Mouse (Mus musculus) liver, embryonic 11.5 days (tissue): ENCODE measurements around the gene Syp. TPM values are rescaled to one million over a fixed set of nuclear protein-coding genes. Genes with fewer than 3 reads are reported as not detected.

ENCODE experiments used
- ATAC-seq: fragments of 200-750 bp; cut with Nextera tagmentation; replicated peaks from 2 replicates; pipeline ENCODE4 v1.8.0; 2017; ENCODE audit warnings: moderate number of reproducible peaks, mild to moderate bottlenecking, moderate TSS enrichment, moderate library complexity; ENCODE audit not compliant: low FRiP score
- DNase-seq: peaks from one replicate; pipeline ENCODE4 v3.0.0-alpha.2; 2017; ENCODE audit warnings: low spot score
- H3K27ac ChIP-seq: fragments of 300-500 bp; sonication (generic); 2 replicates; pipeline ENCODE4 v1.5.1; 2014; ENCODE audit warnings: mild to moderate bottlenecking, low read depth, low read length, control low read depth
- H3K27me3 ChIP-seq: fragments of 300-500 bp; sonication (generic); replicated peaks from 2 replicates; pipeline ENCODE4 v1.6.1; 2014; ENCODE audit warnings: low read length, mixed read lengths; ENCODE audit not compliant: control insufficient read depth, insufficient read depth
- H3K36me3 ChIP-seq: fragments of 300-500 bp; sonication (generic); 2 replicates; pipeline ENCODE4 v1.6.1; 2014; ENCODE audit warnings: mild to moderate bottlenecking, low read length, moderate library complexity, mixed read lengths; ENCODE audit not compliant: control insufficient read depth, insufficient read depth
- H3K4me1 ChIP-seq: fragments of 300-500 bp; sonication (generic); replicated peaks from 2 replicates; pipeline ENCODE4 v1.6.1; 2014; ENCODE audit warnings: low read length, mixed read lengths; ENCODE audit not compliant: control insufficient read depth, insufficient read depth
- H3K4me2 ChIP-seq: fragments of 300-500 bp; sonication (generic); 2 replicates; pipeline ENCODE4 v1.6.1; 2014; ENCODE audit warnings: mild to moderate bottlenecking, control low read depth, moderate library complexity
- H3K4me3 ChIP-seq: fragments of 300-500 bp; sonication (generic); 2 replicates; pipeline ENCODE4 v1.5.1; 2014; ENCODE audit warnings: low read depth, low read length, control low read depth
- H3K9ac ChIP-seq: fragments of 300-500 bp; sonication (generic); 2 replicates; pipeline ENCODE4 v1.6.1; 2014; ENCODE audit warnings: low read depth, low read length, control low read depth
- H3K9me3 ChIP-seq: fragments of 300-500 bp; sonication (generic); 2 replicates; pipeline ENCODE4 v1.6.1; 2016; ENCODE audit warnings: low read length, inconsistent platforms, mixed read lengths; ENCODE audit not compliant: control insufficient read depth
- WGBS: fragments of 180-500 bp; shearing (Covaris S2); extraction: QIAGEN DNeasy Blood & Tissue Kit; methylation state at CpG from one replicate; pipeline ENCODE4 v1.1.7; 2014; 5-methylcytosine and 5-hydroxymethylcytosine counted together
- polyA plus RNA-seq: library from polyadenylated mRNA; unstranded; fragments of >200 nt; fragmentation: Nextera tagmentation; extraction: Ambion mirVana; gene quantifications from 2 replicates; pipeline ENCODE4 v1.2.1, GENCODE M21; 2014

Gene Syp
- polyA plus RNA-seq, 1 experiment from 2014 or later, result 0.95 TPM

GRCm38 (mm10) chrX:7672739-7673138, 34.5 kb downstream of the Syp start:
- ATAC-seq (no peak), DNase-seq (no peak)
- Histone ChIP-seq H3K36me3 (no peaks in the 10 kb centered on the region), H3K27me3 (no peaks in the 10 kb centered on the region), H3K9ac (no peak overlapping the region), H3K4me3 (no peak overlapping the region), H3K4me1 (no peaks in the 10 kb centered on the region; the same call in 1 of the 2 replicates), H3K27ac (no peak overlapping the region), H3K4me2 (no peak overlapping the region), H3K9me3 (no peaks in the 10 kb centered on the region)
- 31% methylated on average over 6 of the region's 6 CpGs for WGBS

- Histone ChIP-seq H3K27me3 (no peaks in the 10 kb centered on the region), H3K9me3 (no peaks in the 10 kb centered on the region), H3K9ac (no peak overlapping the region; the same call in 1 of the 2 replicates), H3K4me2 (peak overlapping the region; percentile 66), H3K27ac (peak overlapping the region; percentile 19; the same call in 1 of the 2 replicates), H3K4me1 (no peaks in the 10 kb centered on the region; the same call in 1 of the 2 replicates), H3K4me3 (peak overlapping the region; percentile 34; the same call in 1 of the 2 replicates), H3K36me3 (no peaks in the 10 kb centered on the region)
- 28% methylated on average over 12 of the region's 12 CpGs for WGBS
- DNase-seq, result no peak
- no peak; the same call in 1 of the 2 replicates for ATAC-seq
Measured at GRCm38 (mm10) chrX:7673578-7674281, 35.5 kb downstream of the Syp start.

DNA sequence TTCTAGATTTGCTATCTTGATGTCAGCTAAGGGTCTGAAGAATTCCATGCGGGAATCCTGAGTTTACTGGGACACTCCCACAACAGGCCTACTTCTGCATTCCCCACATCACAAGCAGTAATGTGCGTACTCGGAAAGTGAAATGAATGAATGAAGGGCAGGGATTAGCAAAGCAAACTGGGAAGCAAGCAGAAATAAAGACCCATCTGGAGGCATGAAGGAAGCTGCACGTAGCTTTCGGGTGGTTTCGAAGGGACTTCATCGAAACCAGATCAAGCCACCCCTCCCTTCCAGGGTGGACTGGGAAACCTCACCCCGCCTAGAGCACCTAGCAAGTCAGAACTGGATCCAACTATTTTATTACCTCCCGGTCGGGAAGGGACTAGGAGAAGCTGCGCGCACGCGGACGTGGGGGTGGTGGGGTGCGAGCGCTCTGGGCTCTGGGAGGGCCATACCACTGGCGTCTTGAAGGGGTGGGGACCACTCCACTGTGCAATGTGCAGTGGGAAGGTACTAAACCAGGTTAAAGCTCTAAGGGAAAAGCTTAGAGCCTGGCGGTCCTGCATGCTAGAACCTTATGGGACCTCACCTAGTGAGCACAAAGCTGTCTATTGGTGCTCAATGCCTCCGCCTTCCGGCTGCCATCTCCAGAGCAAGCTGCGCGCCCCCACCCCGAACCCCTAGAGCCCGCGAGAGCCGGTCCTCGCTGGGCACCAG, 36.2 kb downstream of the Syp start:
- DNase-seq, result peak; percentile 45
- H3K4me2 ChIP-seq, result peak overlapping the region; percentile 66
- WGBS, result 17% methylated on average over 28 of the region's 28 CpGs
- no peaks in the 10 kb centered on the region; the same call in 1 of the 2 replicates for H3K4me1 ChIP-seq
- peak overlapping the region; percentile 53 for H3K9ac ChIP-seq
- H3K36me3 ChIP-seq, result no peaks in the 10 kb centered on the region
- no peaks in the 10 kb centered on the region for H3K9me3 ChIP-seq
- peak overlapping the region; percentile 32; the same call in 1 of the 2 replicates for H3K27ac ChIP-seq
- peak overlapping the region; percentile 34 for H3K4me3 ChIP-seq
- H3K27me3 ChIP-seq, result no peaks in the 10 kb centered on the region
- peak; percentile 29 for ATAC-seq

GRCm38 (mm10) chrX:7675001-7675380, 36.7 kb downstream of the Syp start:
- H3K9me3 ChIP-seq, result no peaks in the 10 kb centered on the region
- H3K9ac ChIP-seq, result peak overlapping the region; percentile 53
- no peaks in the 10 kb centered on the region for H3K27me3 ChIP-seq
- WGBS, result 25% methylated on average over 10 of the region's 10 CpGs
- DNase-seq (no peak), ATAC-seq (peak; percentile 7; the same call in 1 of the 2 replicates)
- H3K4me2 ChIP-seq, result peak overlapping the region; percentile 66
- no peaks in the 10 kb centered on the region; the same call in 1 of the 2 replicates for H3K4me1 ChIP-seq
- peak overlapping the region; percentile 34 for H3K4me3 ChIP-seq
- no peaks in the 10 kb centered on the region for H3K36me3 ChIP-seq
- H3K27ac ChIP-seq, result no peak overlapping the region

DNA sequence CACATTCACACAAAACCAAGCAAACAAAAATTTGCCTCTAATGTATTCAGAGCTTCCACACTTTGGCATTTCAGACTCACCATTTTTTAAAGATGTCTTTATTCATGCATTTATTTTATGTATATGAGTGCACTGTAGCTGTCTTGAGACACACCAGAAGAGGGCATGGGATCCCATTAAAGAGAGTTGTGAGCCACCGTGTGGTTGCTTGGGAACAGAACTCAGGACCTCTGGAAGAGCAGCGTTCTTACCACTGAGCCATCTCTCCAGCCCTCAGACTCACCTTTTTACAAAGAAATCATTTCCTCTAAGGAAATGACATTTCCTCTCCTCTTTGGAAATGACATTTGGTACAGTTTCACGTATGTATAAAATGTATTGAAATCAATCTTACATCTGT, 40.7 kb downstream of the Syp start:
- Histone ChIP-seq H3K27me3 (no peaks in the 10 kb centered on the region), H3K4me1 (no peaks in the 10 kb centered on the region), H3K9me3 (no peaks in the 10 kb centered on the region), H3K36me3 (no peaks in the 10 kb centered on the region), H3K4me3 (no peak overlapping the region), H3K9ac (no peak overlapping the region), H3K27ac (no peak overlapping the region), H3K4me2 (no peak overlapping the region)
- 41% methylated on average over 3 of the region's 3 CpGs for WGBS
- DNase-seq, result no peak
- no peak for ATAC-seq

DNA sequence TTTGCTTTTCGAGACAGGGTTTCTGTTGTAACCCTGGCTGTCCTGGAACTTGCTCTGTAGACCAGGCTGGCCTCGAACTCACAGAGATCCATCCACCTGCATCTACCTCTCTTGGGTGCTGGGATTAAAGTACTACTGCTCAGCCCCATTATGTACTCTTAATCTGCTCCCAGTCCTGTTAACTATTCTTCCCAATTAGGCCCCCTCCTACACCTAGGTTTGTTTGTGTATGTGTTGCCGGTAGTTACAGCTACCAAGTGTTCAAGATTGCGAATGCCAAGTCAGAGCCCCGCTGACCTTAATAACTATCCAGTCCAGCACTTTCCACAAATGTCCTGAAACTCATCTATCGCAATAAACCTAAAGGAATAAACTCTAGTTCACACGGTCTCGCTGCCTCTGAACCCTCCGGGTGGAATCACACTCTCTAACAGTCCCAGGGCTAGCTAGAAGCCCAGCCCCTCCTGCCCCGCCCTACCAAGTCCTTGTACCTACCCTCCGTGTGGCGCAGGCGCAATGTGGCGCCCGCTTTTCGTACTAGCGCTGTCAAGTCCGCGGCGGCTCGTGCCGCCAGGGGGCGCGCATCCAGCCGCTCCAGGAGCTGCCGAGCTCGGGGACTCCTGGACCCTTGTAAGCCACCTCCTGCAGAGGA, 41.3 kb downstream of the Syp start:
- Histone ChIP-seq H3K4me1 (no peaks in the 10 kb centered on the region), H3K9ac (no peak overlapping the region), H3K27ac (no peak overlapping the region), H3K4me2 (peak overlapping the region; percentile 61), H3K36me3 (no peaks in the 10 kb centered on the region), H3K4me3 (peak overlapping the region; percentile 29), H3K27me3 (no peaks in the 10 kb centered on the region), H3K9me3 (no peaks in the 10 kb centered on the region)
- peak; percentile 92 for ATAC-seq
- 13% methylated on average over 27 of the region's 27 CpGs for WGBS
- peak; percentile 81 for DNase-seq

GRCm38 (mm10) chrX:7680057-7680412, 41.8 kb downstream of the Syp start:
- H3K9ac ChIP-seq, result no peak overlapping the region
- ATAC-seq, result no peak
- peak overlapping the region; percentile 61 for H3K4me2 ChIP-seq

GRCm38 (mm10) chrX:7680864-7681263, 42.6 kb downstream of the Syp start, which contains the start of gene Magix:
Gene Magix, minus strand, starts transcription at chrX:7681251.
- DNase-seq (no peak), ATAC-seq (no peak)
- H3K4me3 ChIP-seq, result peak within 1 kb of the TSS; percentile 29
- peak within 1 kb of the TSS; percentile 61 for H3K4me2 ChIP-seq
- no peak within 1 kb of the TSS for H3K9ac ChIP-seq
- H3K36me3 ChIP-seq, result no peaks in the 10 kb centered on the region
- H3K9me3 ChIP-seq, result no peaks in the 10 kb centered on the region
- H3K27me3 ChIP-seq, result no peaks in the 10 kb centered on the region
- no peaks in the 10 kb centered on the region for H3K4me1 ChIP-seq
- WGBS, result 70% methylated on average over 14 of the region's 14 CpGs
- no peak within 1 kb of the TSS for H3K27ac ChIP-seq

More at GRCm38 (mm10) chrX:7680057-7680412, 41.8 kb downstream of the Syp start:
- H3K27ac ChIP-seq, result no peak overlapping the region
- WGBS, result 30% methylated on average over 12 of the region's 12 CpGs
- no peak for DNase-seq
- H3K27me3 ChIP-seq, result no peaks in the 10 kb centered on the region
- no peaks in the 10 kb centered on the region for H3K9me3 ChIP-seq
- no peaks in the 10 kb centered on the region for H3K36me3 ChIP-seq
- no peaks in the 10 kb centered on the region for H3K4me1 ChIP-seq
- peak overlapping the region; percentile 29 for H3K4me3 ChIP-seq
